Mouse (Mus musculus): ENCODE measurements around the gene Itgbl1.
"Not testable (repeated sequence)": the region's sequence is repeated elsewhere in the genome, so short reads cannot be mapped to it uniquely, and the experiment has no call there.

The Itgbl1 gene

DNA sequence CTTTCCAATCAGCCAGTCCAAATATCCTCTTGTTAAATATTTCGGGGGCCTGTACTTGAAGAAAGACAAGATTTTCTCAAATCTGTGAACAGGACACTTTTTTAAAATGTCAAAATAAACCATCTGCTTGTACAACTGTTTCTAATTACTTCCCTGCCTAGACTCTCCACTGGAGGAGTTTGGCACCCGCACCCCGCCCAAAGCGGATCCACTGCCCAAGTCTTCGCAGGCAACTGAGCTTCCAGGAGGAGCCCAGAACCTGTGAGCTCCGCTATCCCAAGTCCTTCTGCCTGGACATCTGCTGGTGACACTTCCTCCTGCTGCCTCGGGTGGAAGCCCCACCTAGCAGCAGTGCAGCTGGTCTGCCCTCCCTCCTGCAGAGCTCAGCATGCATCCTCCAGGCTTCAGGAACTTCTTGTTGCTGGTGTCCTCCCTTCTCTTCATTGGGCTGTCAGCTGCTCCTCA lies at the start of gene Itgbl1:
Gene Itgbl1, plus strand, starts transcription at position 51 of the 465 bp plus-strand sequence.
- peak; percentile 65 for DNase-seq

DNA sequence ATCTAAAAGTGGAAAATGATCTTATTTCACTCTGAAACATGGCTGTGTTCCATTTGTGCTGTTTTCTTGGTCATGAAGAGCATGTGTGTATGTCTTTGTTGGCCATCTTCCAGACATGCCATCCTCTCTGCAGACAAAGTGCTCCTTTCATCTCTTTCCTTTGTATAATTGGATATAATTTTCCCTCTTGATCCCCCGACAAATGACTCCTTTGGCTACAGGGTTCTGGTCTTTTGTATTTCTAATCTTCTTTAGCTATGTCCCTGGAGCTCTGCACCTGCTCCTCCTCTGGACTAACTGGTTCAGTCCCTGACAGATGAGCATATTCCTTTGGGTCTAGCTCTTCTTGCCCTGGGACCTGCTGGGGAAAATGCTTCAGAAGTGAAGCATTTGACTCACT lies 36.8 kb upstream of the Itgbl1 start:
- DNase-seq, result no peak

DNA sequence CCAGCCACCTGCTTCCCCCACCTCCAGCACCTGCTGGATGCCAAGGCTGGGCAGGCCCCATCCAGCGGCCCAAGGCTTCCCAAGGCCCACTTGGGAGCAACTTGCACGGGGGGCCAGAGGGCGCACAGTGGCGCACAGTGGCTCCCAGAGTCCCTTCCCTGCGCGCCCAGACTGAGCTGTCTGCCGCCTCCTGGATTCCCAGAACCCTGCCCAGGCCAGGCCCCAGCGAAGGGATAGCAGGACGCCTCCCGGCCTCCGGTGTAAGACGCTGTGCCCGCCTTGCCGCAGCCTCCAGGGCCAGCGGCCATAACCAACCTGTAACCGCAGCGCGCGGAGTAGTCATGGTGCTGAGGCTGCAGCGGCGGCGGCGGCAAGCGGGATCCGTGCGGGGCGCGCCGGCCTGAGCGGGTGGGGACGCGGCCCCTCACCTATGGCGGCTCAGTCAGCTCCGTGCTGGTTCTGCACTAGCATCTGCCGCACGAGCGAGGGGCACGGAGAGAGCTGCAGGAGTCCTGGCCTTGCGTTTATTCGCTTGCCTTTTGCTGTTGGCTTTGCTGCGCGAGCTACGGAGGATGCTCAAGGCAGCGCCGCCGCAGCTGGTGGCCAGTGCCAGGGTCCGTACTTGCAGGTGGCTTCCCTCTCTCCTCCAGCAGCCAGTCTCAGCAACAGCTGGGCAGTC lies 33.1 kb upstream of the Itgbl1 start, which contains the start of gene Nalcn:
Gene Nalcn, minus strand, starts transcription at position 644 of the 679 bp plus-strand sequence.
- DNase-seq, result peak; percentile 40

DNA sequence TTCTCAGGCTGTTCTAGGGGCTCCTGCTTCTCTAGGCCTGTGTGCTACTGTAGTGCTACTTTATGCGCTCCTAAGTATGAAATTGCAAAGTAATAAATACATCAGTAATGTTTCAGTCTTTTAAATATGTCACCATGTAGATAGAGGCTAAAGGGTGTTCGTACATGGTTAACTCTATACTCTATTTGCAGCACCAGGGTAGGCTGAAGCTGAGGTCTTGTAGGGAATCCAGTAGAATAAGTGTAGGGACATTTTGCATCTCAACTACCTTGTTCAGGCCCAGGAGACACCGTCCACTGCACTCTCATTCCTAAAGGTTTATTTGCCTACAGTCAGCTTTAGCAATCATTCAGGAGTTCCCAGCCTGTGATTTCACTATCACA lies 32.6 kb upstream of the Itgbl1 start:
- no peak for DNase-seq

DNA sequence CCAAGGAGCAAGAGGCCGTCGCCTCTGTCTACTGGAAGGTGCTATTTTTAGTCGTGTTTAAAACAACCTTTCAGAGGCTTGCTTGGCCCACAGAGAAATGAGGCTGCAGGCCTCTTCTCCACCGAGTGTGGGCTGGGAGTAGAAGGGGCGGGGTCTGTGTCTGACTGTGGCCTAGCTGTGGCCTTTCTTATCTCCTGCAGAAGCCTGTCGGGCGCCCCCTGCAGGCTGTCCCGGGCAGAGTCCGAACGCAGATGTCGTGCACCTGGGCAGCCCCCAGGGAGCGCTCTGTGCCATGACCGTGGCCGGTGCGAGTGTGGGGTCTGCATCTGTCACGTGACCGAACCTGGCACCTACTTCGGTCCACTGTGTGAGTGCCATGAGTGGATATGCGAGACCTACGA lies 1.3 kb downstream of the Itgbl1 start:
- DNase-seq, result peak; percentile 40

DNA sequence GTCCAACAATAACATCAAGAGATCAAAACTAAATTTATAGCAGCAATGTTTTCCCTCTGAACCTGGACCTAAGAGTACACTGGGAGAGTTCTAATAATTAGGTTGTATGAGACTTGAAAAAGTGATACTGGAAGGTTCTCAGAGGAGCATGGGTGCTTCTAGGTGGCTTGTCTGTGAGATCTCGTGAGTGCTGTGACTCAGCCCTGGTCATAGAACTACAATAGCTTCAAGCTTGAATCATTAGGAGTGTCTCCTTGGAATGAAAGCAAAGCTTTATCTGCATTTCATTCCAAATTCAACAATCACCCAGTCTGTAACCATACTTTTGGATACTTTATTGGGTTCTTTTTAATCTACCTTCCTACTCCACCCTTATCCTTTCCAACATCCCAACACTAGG lies 2.6 kb downstream of the Itgbl1 start:
- no peak for DNase-seq

DNA sequence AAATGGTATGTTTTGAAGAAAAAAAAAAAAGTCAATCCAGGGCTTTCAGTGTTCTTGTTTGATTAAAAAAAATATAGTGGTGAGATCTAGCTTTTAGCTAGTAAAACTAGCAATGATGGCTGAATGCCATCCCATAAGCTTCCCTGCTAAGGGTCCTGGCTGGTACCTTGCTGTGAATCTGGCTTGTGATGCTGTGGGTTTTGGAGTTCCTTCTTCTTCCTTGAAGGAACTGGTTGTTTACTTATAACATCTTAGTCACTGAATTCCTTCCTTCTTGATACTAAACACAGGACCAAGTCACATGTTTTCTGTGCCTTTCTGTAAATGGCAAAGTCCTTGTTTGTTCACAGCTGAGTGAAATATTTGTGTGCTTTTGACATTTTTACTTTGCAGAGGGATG lies 3.4 kb downstream of the Itgbl1 start:
- DNase-seq, result no peak

DNA sequence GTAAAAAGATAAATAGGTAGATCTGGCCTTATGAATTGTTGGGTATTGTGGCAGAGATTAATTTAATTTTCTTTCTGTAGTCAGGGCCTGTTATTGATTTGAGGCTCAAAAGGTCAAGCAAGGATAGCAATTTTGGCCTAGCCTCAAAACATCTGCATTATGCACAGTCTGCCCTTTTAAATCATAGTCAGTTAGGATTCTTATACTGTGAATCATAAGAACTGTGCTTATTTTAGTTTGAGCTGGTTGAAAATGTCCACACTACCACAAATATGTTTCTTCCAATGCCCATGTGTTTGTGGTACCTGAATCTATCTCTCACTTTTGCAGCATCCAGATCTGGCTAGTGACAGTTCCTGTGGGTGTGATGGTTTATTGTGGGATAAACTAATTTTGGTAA lies 4.7 kb downstream of the Itgbl1 start:
- DNase-seq, result no peak

DNA sequence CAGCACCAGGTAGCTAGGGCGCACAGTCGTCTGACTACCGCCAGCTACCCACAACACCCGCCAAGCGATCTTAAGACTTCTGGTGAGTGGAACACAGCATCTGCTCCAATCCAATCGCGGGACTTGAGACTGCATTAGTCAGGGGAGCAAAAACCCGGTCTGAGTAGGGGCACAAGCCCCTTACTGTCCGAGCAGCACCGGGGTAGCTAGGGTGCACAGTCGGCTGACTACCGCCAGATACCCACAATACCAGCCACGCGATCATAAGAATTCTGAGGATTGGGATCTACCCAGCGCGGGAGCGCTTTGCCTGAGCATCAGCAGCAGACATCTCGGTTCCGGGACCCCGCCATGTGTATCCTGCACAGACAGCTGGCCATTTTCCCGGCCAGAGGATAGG lies 11.3 kb downstream of the Itgbl1 start:
- not testable (repeated sequence) for DNase-seq

DNA sequence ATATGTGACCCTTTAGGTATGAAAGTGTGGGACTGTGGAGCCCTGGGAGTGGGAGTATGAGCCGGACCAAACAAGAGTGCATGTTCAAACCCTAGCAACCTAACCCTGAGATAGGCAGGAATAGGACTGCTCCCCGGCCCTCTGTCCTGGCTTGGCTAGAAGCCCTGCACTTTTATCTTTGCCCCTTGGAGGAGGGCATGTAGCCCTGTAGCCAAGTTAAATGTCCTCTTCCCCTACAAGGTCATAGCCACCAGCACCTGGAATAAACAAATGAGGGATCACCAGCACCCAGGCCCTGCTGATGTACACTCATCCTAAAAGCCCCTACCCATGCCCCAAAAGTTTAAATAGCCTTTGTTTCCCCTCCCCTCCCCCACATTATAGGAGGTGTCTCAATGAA lies 18.3 kb downstream of the Itgbl1 start:
- no peak for DNase-seq

DNA sequence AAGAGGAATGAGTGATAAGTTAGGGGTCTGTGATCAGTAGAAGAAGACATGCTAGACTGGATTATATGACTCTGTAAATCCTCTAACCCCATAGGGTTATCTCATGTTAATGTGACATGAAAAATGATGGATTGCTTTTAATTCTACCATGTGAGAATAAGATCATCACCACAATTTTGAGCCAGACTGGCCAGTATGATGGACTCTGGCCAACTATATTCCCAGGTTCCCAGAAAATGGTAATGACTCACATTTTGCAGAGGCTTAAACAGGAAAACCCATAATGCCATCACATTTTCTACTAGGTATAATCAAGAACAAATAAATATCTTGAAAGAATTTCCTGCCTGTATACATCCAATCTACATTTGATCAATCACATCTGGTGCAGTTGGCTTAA lies 55.0 kb downstream of the Itgbl1 start:
- no peak for DNase-seq

DNA sequence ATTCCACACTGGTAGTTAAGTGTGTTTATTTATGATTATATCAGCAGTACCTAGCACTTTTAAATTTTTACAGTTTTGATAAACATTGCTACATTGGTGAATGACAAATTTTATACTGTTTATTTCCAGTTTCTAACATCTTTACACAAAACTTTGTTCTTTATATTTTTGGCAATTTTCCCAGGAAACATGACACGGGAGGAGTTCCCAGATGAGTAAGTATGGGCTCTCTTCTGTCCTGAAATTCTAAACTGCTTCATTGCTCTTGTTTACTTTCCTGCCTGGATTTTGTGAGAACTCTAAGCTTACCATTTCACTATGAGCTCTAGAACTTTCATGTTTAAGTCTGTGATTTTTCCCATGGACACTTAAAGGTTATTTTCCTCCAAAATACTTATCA lies 82.3 kb downstream of the Itgbl1 start:
- DNase-seq, result no peak

DNA sequence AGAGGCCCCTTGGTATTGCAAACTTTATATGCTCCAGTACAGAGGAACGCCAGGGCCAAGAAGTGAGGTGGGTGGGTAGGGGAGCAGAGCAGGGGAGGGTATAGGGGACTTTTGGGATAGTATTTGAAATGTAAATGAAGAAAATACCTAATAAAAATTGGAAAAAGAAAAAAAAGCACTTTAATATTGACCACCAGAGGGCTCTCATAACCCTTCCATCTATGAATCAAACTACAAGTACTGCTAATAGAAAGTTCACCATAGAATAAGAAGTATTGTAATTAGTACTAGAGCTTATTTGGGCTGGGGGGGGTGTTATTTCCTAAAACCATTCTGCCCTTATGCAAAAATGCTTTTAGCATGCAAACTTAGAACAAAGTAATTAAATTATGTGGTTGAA lies 91.2 kb downstream of the Itgbl1 start:
- no peak for DNase-seq

DNA sequence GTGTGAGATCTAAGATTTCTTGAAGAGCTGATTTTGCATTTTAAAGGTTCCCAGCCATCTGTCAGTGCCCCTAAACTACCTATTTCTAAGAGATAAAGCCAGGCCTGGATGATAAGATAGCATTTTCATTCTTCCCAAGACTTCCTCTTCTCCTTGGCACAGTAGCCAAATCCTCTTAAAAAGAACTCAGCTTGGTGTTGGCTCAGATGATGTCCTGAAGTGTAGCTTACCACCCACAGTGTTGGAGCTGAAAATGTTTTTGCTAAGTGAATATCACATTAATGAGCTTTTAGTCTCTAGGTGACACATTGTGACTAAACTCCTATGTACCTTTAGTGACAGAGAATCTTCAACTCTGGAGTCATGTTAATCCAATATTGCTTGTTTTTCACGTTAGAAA lies 99.8 kb downstream of the Itgbl1 start:
- DNase-seq, result no peak

DNA sequence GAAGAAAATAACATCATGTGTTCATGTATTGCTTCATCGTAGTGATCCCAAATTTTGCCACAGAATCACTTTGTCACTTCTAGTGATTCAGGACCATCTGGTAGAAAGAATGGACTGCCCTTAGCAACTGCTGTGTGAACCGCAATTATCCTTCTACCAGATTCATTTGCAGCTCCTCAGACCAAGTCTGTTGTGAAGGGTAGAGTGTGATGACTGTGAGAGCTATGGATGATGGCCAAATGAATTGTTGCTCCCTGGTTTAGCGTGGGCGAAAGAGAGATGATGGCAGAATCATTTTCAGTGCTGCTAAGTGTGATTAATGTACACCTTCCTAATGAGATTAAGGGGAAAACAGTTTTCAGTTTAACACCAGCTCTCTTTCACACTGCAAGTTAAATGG lies 100.3 kb downstream of the Itgbl1 start:
- DNase-seq, result peak; percentile 72

DNA sequence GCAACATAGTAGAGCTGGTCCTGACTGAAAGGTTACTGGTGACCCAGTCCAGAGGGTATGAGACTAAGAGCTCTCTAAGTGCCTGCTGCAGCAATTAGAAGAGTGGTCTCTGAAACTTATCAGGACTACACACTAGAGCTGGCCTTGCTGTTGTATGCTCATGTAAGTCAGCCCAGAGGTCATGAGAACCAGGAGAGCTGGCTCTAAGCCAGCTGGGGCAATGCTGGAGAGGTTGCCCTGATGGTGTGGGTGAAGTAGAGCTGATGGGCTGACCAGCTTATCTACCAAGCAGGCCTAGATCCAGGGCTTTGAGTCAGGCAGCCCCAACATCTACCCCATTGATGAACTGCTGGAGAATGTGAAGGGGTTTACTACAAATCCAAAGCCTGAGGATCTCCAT lies 142.0 kb downstream of the Itgbl1 start:
- DNase-seq, result no peak

DNA sequence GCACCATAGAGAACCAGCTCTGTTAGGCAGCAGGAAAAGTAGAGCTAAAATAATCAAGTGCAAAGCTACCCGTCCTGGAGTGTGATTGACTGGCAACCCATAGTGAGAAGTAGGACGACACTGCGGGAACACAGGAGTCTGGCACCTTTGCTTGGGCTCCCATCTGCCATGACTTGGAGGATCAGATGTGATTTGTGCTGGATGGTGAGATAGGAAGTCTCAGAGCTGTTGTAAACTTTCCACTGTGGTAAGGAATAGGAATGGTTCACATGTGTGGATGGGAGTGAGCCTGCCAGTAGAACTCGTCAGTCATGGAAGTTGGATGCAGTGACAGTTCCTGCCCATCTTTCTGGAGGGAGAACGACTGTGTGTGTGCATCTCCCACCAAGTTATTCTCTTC lies 177.9 kb downstream of the Itgbl1 start:
- DNase-seq, result peak; percentile 14

DNA sequence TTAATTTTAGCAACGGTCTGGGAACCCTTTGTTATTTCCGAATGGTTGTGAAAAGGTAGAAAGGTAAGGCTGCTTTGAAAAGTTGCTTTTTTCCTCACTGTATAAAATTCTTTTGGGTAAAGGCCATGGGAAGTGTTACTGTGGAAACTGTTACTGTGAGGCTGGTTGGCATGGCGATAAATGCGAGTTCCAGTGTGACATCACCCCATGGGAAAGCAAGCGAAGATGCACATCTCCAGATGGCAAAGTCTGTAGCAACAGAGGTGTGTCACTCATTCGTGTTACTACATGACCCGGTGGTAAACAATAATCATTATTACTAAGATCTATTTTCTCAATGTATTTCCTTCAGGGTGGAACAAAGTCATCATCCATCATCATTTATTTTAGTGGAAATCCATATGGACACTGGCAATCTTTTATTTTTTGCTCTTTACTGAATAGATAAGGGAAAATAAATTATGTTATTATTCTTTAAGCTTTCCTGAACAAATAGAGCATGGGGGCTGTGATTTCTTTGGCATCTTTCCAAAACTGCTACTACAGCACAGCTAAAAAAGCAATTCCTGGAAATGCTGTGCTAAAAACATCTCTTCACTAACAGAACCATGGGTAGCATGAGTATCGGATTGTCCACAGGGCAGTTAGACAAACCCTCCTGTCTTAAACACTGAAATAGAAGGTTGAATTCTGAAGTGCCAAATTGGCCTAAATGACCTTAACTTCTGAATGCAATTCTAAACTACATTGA lies 184.1 kb downstream of the Itgbl1 start:
- DNase-seq, result peak; percentile 71

DNA sequence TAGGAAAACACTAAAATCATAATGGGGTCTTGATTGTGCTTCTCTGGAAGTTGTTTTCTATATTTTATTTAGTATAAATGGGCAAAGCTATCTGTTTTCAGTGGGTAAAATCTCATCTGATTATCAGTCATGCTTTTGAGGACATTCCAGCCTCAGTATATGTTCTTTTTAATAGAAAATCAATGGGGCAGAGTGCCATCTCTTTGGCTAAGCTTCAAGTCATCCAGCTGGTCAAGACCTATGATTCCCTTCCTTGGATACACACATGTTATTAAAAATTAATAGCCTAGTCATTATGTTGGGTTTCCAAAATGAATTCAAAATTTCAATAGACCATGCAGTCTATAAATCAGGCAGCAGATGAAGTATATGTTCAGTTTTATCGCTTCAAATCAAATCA lies 204.8 kb downstream of the Itgbl1 start:
- no peak for DNase-seq

DNA sequence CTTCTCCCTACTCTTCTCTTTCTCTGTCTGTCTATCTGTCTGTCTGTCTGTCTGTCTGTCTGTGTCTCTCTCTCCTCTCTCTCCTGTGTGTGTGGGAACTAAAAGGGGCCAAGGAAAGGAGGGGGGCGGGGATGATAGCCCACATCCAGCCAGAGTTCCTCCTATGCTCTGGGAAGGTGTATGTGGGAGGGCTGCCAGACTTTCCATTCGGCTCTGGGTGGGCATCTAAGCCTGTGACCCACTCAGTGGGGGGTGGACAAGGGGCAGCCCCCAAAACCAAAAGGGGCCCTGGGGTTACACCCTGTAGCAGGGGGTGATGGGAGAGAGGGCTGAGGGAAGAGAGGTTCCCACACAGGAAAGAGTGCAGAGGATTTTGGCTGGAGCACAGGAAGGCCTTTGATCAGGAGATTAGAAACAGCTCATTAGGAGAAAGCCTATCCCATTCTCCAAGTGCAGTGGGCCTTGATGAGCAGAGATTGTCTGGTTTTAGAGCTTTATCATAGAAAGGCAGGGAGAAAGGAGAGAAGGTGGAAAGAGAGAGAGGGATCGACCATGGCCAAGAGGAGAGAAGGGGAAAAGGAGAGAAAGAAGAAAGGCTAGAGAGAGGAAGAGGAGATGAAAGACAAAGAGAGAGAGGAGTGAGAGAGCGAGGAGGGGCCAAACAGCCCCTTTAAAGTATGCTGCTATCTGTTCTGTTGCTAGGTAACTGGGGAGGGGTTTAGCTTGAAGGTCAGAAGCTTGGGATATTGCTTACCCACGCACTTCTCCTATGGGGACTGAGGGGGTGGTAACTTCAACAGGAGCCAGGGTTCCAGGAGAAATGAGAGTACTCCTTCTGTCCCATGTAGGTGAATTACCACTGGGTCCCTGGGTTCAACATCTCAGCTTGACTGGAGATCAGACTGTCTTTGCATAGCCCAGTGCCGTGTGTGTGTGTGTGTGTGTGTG lies 206.3 kb downstream of the Itgbl1 start:
- no peak for DNase-seq

DNA sequence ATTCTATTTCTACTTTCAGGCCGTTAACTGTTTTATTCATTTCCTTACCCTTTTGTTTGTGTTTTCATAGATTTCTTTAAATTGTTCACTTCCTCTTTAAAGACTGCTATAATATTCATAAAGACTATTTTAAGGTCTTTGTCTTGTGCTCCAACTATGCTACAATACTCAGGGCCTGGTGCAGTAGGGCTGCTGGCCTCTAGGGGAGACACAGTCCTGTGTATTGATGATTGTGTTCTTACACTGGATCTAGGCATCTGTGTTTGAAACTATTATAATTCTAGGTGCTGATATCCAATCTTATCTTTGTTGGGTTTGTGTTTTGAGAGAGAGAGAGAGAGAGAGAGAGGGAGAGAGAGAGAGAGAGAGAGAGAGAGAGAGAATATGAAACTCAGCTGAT lies 268.1 kb downstream of the Itgbl1 start:
- DNase-seq, result no peak

DNA sequence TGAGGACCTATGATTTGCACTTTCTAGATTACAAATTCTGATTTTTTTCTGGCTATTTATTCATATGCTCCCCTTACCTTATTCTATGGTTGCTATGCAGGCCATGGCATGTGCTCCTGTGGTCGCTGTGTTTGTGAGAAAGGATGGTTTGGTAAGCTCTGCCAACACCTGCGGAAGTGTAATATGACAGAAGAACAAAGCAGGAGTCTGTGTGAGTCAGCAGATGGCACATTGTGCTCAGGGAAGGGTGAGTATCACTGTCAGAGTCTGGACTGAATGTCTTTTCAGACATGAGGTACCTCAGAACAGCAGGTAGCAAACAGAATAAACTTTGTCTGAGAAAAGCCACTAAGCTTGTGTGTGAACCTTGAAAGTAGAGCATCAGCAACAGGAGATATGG lies 306.8 kb downstream of the Itgbl1 start:
- no peak for DNase-seq

DNA sequence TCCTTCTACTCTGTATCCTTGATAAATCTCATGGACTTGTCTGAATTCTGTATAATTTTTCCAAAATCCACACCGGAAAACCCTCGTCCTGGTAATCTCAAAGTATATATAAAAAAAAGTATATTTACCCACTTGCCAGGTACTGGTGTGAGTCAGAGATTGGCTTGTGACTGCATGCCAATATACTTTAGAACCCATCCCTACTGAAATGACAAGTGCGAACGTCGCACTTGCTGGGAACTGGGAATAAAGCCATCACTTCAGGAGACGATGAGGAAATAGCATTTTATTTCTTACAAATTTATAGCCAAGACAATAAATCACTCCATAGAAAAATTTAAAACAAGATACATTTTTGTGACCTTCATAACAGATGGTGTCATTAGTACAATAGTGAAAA lies 308.2 kb downstream of the Itgbl1 start:
- no peak for DNase-seq

Measured in layer of hippocampus, adult 9-11 months (tissue).